Mouse (Mus musculus) kidney, postnatal 0 days (tissue): ENCODE measurements around the gene Eif4enif1. TPM values are rescaled to one million over a fixed set of nuclear protein-coding genes. Genes with fewer than 3 reads are reported as not detected.

Experiments used
- ATAC-seq: fragments of 200-750 bp; cut with Nextera tagmentation; replicated peaks from 2 replicates; pipeline ENCODE4 v1.8.0; 2017; ENCODE audit warnings: low read depth, moderate number of reproducible peaks, moderate TSS enrichment, moderate library complexity; ENCODE audit not compliant: low FRiP score
- DNase-seq: peaks from one replicate; pipeline ENCODE4 v3.0.0-alpha.2; 2016; ENCODE audit warnings: low spot score
- H3K27ac ChIP-seq: fragments of 300-500 bp; sonication (generic); 2 replicates; pipeline ENCODE4 v1.5.1; 2014; ENCODE audit warnings: mild to moderate bottlenecking
- H3K27me3 ChIP-seq: fragments of 300-500 bp; sonication (generic); 2 replicates; pipeline ENCODE4 v1.6.1; 2014; ENCODE audit warnings: low read length, mixed read lengths; ENCODE audit not compliant: insufficient read depth
- H3K36me3 ChIP-seq: fragments of 300-500 bp; sonication (generic); 2 replicates; pipeline ENCODE4 v1.6.1; 2014; ENCODE audit warnings: low read length, mixed read lengths; ENCODE audit not compliant: insufficient read depth
- H3K4me1 ChIP-seq: fragments of 300-500 bp; sonication (generic); replicated peaks from 2 replicates; pipeline ENCODE4 v1.6.1; 2014; ENCODE audit warnings: antibody characterized with exemption, low read length, mixed read lengths; ENCODE audit not compliant: insufficient read depth
- H3K4me2 ChIP-seq: fragments of 300-500 bp; sonication (generic); 2 replicates; pipeline ENCODE4 v1.6.1; 2014; ENCODE audit warnings: mild to moderate bottlenecking, low read length, moderate library complexity, mixed read lengths
- H3K4me3 ChIP-seq: fragments of 300-500 bp; sonication (generic); replicated peaks from 2 replicates; pipeline ENCODE4 v1.5.1; 2014; ENCODE audit warnings: low read depth, low read length
- H3K9ac ChIP-seq: fragments of 300-500 bp; sonication (generic); 2 replicates; pipeline ENCODE4 v1.6.1; 2014; ENCODE audit warnings: low read depth, low read length
- H3K9me3 ChIP-seq: fragments of 300-500 bp; sonication (generic); replicated peaks from 2 replicates; pipeline ENCODE4 v1.6.1; 2016; ENCODE audit warnings: low read length, inconsistent platforms, mixed read lengths
- CTCF ChIP-seq: IDR thresholded peaks from 2 replicates; pipeline ENCODE4 v1.5.1; 2016; ENCODE audit warnings: antibody characterized with exemption, low read depth, mild to moderate bottlenecking, moderate library complexity
- WGBS: fragments of 180-500 bp; shearing (Covaris S2); extraction: QIAGEN DNeasy Blood & Tissue Kit; methylation state at CpG from one replicate; pipeline ENCODE4 v1.1.7; 2014; 5-methylcytosine and 5-hydroxymethylcytosine counted together
- polyA plus RNA-seq: library from polyadenylated mRNA; unstranded; fragments of >200 nt; fragmentation: Nextera tagmentation; extraction: Ambion mirVana; gene quantifications from 2 replicates; pipeline ENCODE4 v1.2.1, GENCODE M21; 2015

The Eif4enif1 gene
- polyA plus RNA-seq, 1 experiment from 2014 or later = 26.2 TPM

- H3K27ac ChIP-seq = peak overlapping the region; percentile 100
- H3K4me3 ChIP-seq = peak overlapping the region; percentile 80
- 0 out of 2 replicates have a peak, but pooled peaks have one; percentile 12 for TF ChIP-seq CTCF
- peak overlapping the region; percentile 97 for H3K9ac ChIP-seq
- 0% methylated on average over 8 of the region's 8 CpGs for WGBS
- peaks cover 37% of the 10 kb centered on the region for H3K36me3 ChIP-seq
- H3K4me2 ChIP-seq = peak overlapping the region; percentile 96
- H3K4me1 ChIP-seq = peaks cover 20% of the 10 kb centered on the region
- peak; percentile 84 for DNase-seq
- peak; percentile 23 for ATAC-seq
- H3K9me3 ChIP-seq = no peaks in the 10 kb centered on the region
- no peaks in the 10 kb centered on the region for H3K27me3 ChIP-seq
Observed at GRCm38 (mm10) chr11:3292062-3292421, 89.8 kb downstream of the Eif4enif1 start.

- no peaks in the 10 kb centered on the region for H3K27me3 ChIP-seq
- peak overlapping the region; percentile 97 for H3K9ac ChIP-seq
- no peak; the same call in 1 of the 2 replicates for ATAC-seq
- peak overlapping the region; percentile 100 for H3K27ac ChIP-seq
- no peak for TF ChIP-seq CTCF
- under 1% methylated on average over 8 of the region's 8 CpGs for WGBS
- H3K9me3 ChIP-seq = no peaks in the 10 kb centered on the region
- H3K4me1 ChIP-seq = peaks cover 20% of the 10 kb centered on the region
- H3K36me3 ChIP-seq = peaks cover 41% of the 10 kb centered on the region
- DNase-seq = peak; percentile 75
- H3K4me3 ChIP-seq = peak overlapping the region; percentile 80
- H3K4me2 ChIP-seq = peak overlapping the region; percentile 96
Observed at GRCm38 (mm10) chr11:3292711-3293249, 90.6 kb downstream of the Eif4enif1 start.

- ATAC-seq (no peak), DNase-seq (no peak)
- Histone ChIP-seq H3K9ac (peak overlapping the region; percentile 97), H3K4me2 (peak overlapping the region; percentile 96), H3K9me3 (no peaks in the 10 kb centered on the region), H3K4me1 (peaks cover 20% of the 10 kb centered on the region), H3K36me3 (peaks cover 44% of the 10 kb centered on the region), H3K27ac (peak overlapping the region; percentile 100; the same call in 1 of the 2 replicates), H3K27me3 (no peaks in the 10 kb centered on the region), H3K4me3 (peak overlapping the region; percentile 80)
- 27% methylated on average over 4 of the region's 4 CpGs for WGBS
- TF ChIP-seq CTCF = no peak
Observed at GRCm38 (mm10) chr11:3293361-3293760, 91.2 kb downstream of the Eif4enif1 start.

Other genes with a start within 250 kb of the Eif4enif1 start
- 7.4 and 8.4 TPM in 2 replicates for gene Sfi1, start 8.9 kb upstream of the Eif4enif1 start, polyA plus RNA-seq
- gene Drg1, start 64.0 kb downstream of the Eif4enif1 start, polyA plus RNA-seq = 176 and 198 TPM in 2 replicates
- 47.8 and 51.0 TPM in 2 replicates for gene Patz1, start 86.5 kb downstream of the Eif4enif1 start, polyA plus RNA-seq
- gene Pik3ip1, start 128.0 kb downstream of the Eif4enif1 start, polyA plus RNA-seq = 14.8 and 15.0 TPM in 2 replicates
- gene Limk2, start 206.8 kb downstream of the Eif4enif1 start, polyA plus RNA-seq = 28.8 and 31.8 TPM in 2 replicates
- 37.8 and 39.1 TPM in 2 replicates for gene Rnf185, start 250.0 kb downstream of the Eif4enif1 start, polyA plus RNA-seq